Mouse (Mus musculus) liver (tissue): ENCODE measurements around the gene Kcng3.

ENCODE experiments used
- DNase-seq: peaks from one replicate; pipeline ENCODE4 v3.0.0-alpha.2; 2020; ENCODE audit warnings: mixed read lengths

Gene Kcng3

GRCm38 (mm10) chr17:83554997-83555396 lies 76.7 kb downstream of the Kcng3 start:
- no peak for DNase-seq

DNA sequence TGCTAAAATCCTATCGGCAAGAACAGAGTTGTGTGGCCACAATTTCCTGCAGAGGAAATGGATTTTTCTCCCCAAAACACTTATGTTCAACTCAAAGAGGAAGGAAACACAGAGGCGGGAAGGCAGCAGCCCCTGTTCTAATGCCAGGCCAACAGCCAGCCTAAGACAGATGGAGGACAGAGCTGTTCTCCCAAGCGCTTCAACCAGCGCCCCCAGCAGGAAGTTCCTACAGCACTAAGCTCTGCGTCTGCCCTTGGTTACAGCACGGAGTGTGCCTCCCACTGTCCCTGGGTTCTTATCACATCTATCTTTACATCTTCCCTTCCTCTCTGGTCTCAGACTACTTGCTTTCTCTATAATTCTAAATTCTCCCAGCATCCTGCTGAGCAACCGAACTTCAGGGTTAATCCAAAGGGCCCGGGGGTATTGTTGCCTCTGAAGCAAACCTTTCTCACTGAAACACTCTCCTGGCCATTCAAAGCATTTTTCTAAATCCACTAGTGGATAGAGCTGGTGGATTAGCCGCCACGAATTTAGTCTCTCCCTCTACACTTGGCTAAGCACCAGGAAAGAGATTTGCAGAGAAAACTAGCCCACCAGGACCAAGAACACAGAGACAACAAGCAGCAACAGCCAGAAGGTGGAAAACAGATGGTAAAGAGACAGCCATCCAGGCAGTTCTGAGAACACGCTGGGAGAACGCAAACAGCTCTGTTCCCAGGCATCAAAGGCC lies 83.0 kb downstream of the Kcng3 start:
- DNase-seq = peak; percentile 45

GRCm38 (mm10) chr17:83547145-83547544 lies 84.5 kb downstream of the Kcng3 start:
- no peak for DNase-seq

DNA sequence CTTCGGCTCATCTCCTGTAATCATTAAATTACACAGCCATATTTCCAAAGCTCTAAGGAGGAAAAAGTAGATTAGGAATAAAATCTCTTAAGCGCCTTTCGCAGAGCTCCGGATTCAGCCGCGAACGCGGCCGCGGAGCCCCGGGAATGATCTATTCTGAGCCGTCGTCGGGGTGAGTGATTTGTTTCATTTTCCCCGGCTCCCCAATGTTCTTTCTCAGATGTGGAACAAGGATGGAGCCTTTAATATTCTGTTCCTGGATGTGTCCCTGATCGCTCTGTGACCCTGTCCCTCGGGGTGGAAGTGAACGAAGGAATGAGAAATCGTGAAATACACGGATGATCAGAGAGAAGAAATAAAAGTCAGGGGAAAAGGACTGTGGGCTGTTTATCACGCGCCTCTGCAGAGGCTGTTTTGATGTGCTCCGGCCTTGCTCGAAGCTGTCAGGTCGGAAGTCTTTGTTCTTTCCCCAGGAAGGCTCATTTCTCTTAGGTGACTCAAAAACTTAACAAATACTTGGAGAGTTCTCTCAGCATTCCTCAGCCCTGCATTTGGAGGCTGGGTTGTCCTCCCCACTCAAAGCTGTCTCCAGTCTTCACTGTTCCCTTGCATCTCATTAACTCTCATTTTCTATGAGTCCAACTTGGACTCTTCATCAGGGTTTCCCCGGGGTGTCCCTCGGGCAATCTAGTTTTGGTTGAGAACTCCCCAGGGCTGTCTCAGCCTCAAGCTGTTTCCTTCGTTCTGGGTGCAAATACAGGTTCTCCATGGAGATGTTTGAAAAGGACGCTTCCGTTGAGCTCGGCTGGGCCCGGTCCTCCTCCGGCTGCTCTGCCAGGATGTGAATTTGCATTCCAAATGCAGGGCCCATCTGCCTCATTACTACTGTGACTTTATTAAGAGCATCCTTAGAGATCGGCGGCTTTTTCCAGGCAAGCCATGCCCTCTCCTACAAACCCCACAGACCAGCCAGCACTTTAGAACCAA lies 85.6 kb downstream of the Kcng3 start:
- DNase-seq = no peak

DNA sequence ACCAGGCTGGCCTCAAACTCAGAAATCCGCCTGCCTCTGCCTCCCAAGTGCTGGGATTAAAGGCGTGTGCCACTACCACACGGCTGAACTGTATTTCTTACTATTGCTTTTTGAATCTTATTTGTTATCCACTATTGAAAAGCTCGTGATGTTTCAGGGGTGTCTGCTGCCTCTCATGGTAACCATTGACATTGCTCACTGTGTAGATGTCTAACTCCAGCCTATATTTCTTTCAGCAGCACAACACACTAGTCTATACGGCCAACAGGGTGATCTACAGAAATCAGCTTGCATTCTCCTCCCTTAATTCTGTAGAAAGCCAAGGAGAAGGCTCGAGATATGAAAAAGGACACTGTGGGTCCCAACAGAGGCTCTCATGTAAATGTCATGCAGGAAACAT lies 86.4 kb downstream of the Kcng3 start:
- no peak for DNase-seq

DNA sequence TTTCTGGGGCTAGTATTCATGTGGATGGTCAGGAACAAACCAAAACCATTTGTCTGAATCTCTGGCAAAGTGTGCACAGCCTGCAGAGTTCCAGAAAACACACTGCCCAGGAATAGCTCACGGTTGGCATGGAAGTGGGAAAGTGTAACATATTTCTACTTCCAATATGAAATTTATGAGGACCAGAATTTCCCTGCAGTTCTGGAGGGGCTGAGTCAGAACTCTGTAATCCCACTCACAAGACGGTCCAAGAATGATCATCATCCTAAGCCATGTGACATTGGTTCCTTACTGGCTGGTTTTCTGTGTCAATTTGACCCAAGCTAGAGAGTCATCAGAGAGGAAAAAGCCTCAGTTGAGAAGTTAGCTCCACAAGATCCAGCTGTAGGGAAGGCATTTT lies 89.3 kb downstream of the Kcng3 start:
- no peak for DNase-seq

DNA sequence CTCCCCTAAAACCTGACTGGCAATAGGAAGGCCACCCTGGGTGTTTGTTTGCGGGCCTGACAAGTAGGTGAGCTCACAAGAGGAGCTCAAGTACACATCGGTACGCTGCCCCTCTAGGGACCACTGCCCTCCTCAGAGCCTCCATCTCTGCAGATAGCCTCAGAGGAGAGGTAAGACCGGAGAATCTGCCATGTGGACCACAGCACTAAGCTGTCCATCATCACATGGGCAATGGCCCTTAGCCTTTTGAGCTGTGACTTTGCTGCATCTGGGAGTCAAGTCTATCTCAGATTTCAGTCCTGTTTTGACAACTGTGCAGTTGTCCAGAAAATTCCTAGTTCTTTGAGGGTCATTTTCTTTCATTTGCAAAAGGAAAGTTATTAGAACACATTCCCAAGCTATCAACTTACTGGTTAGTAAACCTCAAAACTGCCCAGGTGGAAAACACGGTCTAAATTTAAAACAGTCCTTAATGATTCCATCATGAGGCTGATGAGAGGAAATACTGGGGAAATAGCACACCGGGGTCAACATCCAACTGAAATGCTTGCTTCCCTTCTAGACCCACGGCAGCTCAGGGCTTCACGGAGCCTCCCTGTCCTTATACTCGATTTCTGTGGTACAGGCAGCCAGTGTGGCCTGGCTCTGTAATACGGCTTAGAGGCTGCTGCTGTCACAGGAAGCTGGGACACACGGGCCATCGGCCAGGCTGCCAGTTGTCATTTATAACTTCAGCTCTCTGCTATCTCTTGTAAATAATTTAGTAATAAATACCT lies 92.2 kb downstream of the Kcng3 start:
- no peak for DNase-seq

DNA sequence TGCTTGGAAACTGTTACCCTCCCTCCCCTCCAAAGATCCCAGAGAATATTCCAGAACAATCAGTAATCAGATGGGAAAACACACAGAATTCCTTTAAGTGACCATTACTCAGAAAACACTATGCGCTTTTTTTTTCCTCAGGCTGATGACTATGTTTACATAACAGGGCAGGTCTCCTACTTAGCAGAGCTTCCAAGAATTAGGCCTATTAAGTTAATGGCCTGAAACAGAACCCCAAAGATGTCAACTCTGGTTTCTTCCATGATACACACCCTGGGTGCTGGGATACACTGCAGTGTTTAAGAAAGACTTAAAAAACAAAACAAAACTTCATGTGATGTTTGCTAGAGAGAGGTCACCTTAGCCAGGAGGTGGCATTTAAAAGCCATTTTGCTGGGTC lies 93.0 kb downstream of the Kcng3 start:
- DNase-seq = no peak

DNA sequence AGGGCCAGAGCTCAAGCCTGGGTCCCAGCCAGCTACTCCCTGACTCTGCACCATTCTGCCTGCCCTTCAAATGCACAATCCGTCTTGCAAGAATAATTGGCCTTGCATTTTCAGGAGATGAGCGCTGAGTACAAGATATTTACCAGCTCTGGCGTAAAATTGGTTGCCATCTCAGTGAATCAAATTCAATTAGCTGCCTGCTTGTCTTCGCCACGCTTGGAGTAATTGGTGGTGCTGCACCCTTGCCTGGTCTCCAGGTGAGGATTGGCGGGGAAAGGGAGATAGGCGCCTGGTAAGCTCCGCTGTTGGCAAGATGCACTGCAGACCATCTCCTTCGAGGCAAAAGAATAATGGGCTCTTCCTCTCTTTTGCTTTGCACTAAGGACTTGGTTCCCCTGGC lies 93.6 kb downstream of the Kcng3 start:
- no peak for DNase-seq
